Mouse (Mus musculus) thymus, adult 18-20 months (tissue): ENCODE measurements around the gene Fam3c.
A peak's percentile ranks its signal among the peaks of the same experiment; 100 is the strongest.

Source experiments
- DNase-seq, 2 experiments: peaks; one replicate each; pipeline ENCODE4 v3.0.0; 2022; ENCODE audit warnings: mixed read lengths in 2 of 2

Gene Fam3c

GRCm38 (mm10) chr6:22356086-22356507 lies at the start of gene Fam3c:
Gene Fam3c, minus strand, starts transcription at chr6:22356243.
- DNase-seq: peak; percentile 86 to 88

DNA sequence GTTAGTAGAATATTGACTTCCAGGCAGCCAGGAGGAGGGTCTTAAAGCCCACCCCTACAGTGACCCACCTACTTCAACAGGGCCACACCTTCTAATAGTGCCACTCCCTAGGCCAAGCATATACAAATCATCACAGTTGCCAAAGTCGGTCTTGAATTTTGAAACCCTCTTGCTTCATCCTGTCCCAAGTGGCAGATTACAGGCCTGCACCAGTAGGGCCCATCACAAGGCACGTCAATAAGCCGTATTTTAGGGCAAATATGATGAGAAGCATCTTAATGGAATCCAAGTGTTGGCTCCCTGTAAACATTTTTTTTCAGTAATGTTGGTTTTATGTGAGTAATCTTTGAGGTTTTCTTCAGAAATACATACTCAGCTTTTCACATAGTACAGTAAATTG lies 49.0 kb upstream of the Fam3c start:
- DNase-seq: no peak

DNA sequence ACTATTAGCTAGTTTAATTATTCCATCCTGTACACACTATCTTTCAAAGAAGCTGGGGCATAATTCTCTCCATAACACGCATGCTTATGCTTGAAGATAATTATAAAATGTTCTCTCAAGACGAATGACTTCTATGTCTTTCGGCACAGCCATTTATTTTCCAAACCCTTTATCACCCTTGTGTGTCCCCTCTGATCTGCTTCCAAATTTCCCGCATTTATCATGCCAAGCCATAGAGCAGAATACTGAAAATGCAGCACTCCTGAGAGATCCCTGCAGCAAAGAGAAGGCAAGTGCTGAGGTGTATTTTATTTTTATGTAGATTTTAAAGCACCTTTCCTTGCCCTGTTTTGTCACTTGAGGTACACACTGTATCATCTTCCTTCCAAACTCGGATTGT lies 47.7 kb upstream of the Fam3c start:
- no peak for DNase-seq

GRCm38 (mm10) chr6:22403317-22403716 lies 47.3 kb upstream of the Fam3c start:
- DNase-seq: no peak

DNA sequence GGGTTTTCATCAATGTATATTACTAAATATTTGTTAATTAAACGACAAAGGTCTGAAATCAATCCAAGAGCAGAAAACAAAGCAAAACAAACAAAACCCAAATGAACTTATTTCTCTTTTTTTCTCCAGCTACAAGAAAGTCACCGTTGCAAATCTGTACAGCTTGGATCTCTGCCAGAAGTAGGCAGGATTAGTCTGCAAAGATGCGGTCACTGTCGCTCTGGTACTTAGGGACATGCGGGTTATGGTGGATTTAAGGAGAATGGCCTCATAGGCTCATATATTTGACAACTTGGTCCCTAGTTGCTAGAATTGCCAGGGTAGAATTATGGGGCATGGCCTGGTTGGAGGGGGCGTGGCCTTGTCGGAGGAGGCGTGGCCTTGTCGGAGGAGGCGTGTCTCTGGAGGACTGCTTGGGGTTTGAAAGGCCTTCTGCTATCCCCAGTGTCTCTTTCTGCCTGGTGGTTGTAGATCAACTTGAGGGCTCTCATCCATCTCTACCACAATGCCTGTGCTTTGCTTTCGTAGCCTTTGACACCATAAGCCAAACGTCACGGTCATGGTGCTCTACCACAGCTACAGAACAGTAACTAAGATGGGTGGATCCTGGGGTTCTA lies 46.6 kb upstream of the Fam3c start:
- DNase-seq: no peak

DNA sequence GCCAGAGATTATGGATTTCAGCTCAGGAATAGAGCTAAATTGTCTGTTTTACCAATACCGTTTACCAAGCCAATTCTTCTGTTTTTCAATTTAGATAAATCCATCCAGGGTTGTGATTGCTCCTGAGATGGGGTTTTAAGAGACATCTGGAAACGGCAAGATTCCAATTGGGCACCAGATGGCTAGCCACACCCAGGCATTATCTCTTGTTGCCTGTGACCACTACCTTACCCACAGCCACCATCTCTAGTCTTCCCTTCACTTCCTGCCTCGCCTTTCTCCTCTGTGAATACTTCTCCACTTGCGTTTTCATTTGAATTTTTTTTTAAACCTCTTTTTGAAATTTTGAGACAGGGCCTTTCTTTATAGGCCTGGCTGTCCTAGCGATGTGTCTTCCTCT lies 46.0 kb upstream of the Fam3c start:
- no peak for DNase-seq

DNA sequence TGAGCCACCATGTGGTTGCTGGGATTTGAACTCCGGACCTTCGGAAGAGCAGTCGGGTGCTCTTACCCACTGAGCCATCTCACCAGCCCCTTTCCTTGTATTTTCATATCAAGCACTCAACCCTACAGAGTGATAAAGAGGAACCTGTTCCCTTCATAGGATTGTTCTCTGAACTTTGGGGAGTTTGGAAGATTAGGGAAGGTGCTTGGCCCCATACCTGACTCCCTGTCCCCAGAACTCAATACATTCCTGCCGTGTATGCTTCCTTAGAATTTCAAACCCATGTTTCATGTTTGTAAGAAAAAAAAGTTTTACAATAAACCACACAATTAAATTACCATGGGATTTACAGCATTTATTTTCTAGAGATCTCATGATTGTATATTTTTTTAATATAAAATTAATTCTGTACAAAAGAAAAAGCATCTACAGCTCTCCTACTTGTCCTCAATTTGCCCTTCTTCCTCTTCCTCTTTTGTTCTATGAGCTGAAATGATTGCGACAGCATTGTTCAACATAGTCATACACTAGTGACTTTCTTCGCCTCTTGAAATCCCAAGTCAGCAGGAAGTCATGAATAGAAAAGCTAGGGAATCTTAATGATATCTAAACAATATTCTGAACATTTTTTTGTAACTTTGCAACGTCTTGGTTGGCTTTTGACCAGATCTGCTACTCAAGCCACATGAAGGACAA lies 42.2 kb upstream of the Fam3c start:
- DNase-seq: no peak

DNA sequence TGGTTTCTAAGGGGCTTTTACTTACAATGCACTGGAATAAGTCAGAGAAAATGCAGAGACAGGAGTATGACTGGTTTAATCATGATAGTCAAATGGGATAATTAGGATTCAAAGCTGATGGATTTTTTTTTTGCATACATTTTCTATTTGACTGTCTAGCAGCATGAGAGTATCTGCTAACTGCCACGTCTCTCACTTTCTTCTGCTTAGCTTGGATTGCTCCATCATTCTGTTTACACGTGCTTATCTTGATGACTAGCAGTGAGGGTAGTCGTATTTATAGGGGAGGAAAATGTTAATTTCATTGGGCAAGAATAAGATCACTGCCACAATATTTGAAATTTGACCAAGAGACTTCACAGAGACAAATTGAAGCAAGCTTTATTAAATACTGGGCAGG lies 39.2 kb upstream of the Fam3c start:
- DNase-seq: no peak

DNA sequence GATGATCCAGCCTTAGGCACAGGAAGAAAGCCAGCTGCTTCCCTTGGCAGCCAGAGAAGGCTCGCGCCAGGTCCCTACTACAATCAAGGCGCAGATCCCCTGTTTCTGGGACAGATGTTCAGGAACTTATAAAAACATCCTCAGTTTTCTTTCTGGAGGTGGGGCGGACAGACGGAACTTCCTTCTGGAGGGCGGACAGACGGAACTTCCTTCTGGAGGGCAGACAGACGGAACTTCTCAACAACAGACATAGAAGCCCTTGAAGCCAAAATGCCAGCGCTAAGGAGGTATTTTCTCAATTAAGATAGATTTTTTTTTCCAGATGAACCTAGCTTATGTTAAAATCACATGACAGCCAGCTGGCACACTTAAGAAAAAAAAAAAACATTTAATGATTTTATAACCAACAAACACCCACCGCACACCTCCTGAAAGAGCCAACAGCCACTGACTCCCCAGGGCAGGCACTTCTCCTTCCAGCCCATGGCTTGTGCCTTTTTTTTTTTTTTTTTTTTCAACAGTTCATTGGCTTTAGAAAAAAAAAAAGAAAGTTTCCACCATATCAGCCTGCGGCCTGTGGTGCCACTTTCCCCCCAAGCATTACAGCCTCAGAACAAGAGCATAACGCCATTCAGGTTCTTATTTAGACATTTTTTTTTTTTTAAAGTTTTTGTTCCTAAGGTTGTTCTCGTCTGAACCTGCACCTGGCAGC lies 34.8 kb upstream of the Fam3c start:
- DNase-seq: no peak

DNA sequence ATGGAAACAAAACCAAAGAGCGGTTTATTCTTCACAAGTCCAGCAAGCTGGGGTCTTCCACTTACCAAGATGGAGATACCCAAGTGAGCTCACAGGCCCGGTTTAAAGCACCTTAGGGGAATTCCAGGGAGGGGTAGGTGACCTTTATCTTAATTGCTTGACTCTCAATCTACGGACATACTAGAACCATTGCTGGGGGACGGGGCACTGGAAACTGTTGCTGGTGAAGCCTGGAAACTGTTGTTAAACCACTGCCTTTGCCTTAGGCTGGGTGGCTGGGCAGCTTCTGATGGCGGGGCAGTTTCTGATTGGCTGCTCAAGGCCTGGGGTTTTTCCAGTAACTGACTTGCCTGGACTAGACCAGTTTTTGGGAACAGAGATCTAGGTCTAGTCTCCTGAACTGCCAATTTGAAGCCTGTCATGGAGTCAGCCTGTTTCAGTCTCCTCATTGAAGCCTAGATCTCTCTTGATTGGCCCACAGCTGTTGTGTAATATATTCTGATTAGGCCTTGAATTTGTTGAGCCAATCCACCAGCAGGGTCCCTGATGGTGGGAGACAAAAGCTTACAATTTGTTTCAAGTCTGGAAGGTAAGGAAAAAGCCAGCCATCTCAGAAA lies 29.3 kb upstream of the Fam3c start:
- DNase-seq: no peak

GRCm38 (mm10) chr6:22380269-22380668 lies 24.2 kb upstream of the Fam3c start:
- DNase-seq: no peak

DNA sequence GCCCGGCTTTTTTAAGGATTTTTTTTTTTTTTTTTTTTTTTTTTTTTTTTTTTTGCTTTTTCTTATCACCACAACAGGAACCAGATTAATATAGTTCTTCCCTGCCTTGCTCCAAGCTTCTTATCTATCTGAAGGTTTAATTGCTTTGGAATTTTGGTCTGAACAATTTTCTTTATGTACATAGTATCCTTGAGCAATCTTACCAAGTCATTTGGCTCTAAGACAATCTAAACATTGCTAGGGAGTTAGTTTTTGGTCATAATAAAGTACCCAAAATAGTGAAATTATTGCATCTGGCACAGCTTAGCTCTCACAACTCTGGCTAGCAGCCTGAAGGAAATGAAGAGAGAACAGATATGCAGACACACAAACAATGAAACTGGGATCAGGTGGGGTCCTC lies 23.8 kb upstream of the Fam3c start:
- DNase-seq: no peak

GRCm38 (mm10) chr6:22378462-22378861 lies 22.4 kb upstream of the Fam3c start:
- no peak for DNase-seq

GRCm38 (mm10) chr6:22374791-22375190 lies 18.7 kb upstream of the Fam3c start:
- DNase-seq: no peak

GRCm38 (mm10) chr6:22373476-22373875 lies 17.4 kb upstream of the Fam3c start:
- no peak for DNase-seq

- DNase-seq: no peak
Observed at GRCm38 (mm10) chr6:22366977-22367376, 10.9 kb upstream of the Fam3c start.

- no peak for DNase-seq
Observed at GRCm38 (mm10) chr6:22363590-22363989, 7.5 kb upstream of the Fam3c start.

DNA sequence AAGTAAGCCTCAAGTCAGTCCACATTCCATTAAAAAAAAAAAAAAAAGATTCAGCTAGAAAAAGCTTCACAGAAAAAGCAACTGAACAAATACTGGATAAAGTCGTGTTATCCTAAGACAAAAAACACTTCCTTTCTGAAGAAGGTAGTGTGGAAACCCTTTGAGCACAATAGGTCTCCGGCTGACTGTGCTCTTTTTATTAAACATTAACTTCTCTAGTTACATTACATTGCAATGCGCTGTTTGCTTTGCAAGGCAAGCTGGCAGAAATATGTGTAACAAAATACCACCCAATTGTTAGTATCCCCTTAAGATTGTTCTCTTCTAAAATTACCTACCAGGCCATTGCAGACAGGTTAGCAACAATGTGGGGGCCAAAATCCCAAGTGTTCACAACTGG lies 5.9 kb upstream of the Fam3c start:
- DNase-seq: no peak

DNA sequence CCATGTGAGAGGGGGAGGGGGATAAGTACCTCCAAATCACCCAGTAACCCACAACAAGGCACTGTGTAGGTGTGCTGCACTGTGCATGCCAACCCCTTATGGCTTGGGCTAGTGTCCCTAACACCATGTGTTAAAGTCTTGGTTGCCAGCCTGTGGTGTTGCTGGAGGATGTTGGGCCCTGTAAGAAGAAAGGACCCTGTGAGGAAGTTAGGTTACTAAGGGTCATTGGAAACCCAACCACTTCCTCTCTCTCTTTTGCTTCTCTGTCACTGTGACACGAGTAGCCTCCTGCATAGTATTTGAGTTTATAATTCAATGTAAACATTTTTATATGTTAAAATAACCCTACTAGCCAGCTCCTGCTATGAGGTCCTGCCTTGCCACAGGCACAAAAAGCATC lies 3.0 kb upstream of the Fam3c start:
- DNase-seq: no peak

- no peak for DNase-seq
Observed at GRCm38 (mm10) chr6:22357351-22357750, 1.3 kb upstream of the Fam3c start.

GRCm38 (mm10) chr6:22355396-22356085 lies 502 bp downstream of the Fam3c start:
- no peak for DNase-seq

DNA sequence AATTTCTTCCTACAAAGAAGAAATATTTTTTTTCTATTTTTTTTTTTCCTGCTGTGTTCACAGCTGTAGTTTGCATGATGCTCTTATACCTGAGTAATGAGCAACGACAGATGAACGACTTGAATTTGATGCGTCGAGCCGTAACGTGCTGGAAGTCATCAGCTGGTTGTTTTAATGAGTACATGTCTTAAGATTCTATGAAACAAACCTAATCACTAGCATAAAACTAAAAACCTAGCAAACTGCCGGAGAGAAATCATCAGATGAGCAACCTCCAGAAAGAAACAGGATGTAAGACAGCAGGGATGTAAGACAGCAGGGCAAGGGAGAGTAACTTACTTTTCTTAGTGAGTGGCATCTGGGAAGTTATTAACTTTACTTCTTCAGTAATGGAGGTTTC lies 1.4 kb downstream of the Fam3c start:
- no peak for DNase-seq

- no peak for DNase-seq
Observed at GRCm38 (mm10) chr6:22354031-22354430, 2.0 kb downstream of the Fam3c start.
